Mouse (Mus musculus): ENCODE measurements at regions not wholly inside any gene's neighbourhood (a gene's known extent, or its start where the extent isn't known, plus 50 kb on each side); places are given as distances from the start of the nearest gene placed in this dataset.

GRCm38 (mm10) chr17:26335551-26335950 is 79.1 kb upstream of the Neurl1b start:
- TF ChIP-seq CTCF (IDR thresholded peaks at IDR 0.05; ENCODE audit: low read depth): no peak
- TF ChIP-seq EP300 (IDR thresholded peaks at IDR 0.05; ENCODE audit: low read depth): no peak
